Mouse (Mus musculus): ENCODE data around the gene Usp6nl.

Gene Usp6nl

GRCm38 (mm10) chr2:6482411-6482810 lies 159.9 kb downstream of the Usp6nl start:
- in situ Hi-C loops (cut with MboI; ENCODE audit: low pct_unique_long_range_greater_than_20kb in 1 of 2, low sequenced_read_pairs in 2 of 2, unreplicated experiment in 1 of 2), result no loop called here

- in situ Hi-C loops (cut with MboI; ENCODE audit: low pct_unique_long_range_greater_than_20kb in 1 of 2, low sequenced_read_pairs in 2 of 2, unreplicated experiment in 1 of 2), result no loop called here
Observed at GRCm38 (mm10) chr2:6483081-6483992, 160.9 kb downstream of the Usp6nl start.

GRCm38 (mm10) chr2:6484179-6484578 lies 161.7 kb downstream of the Usp6nl start:
- in situ Hi-C loops (cut with MboI; ENCODE audit: low pct_unique_long_range_greater_than_20kb in 1 of 2, low sequenced_read_pairs in 2 of 2, unreplicated experiment in 1 of 2), result no loop called here

GRCm38 (mm10) chr2:6487566-6488488 lies 165.4 kb downstream of the Usp6nl start:
- in situ Hi-C loops (cut with MboI; ENCODE audit: low pct_unique_long_range_greater_than_20kb in 1 of 2, low sequenced_read_pairs in 2 of 2, unreplicated experiment in 1 of 2), result no loop called here

GRCm38 (mm10) chr2:6488489-6489056 lies 166.1 kb downstream of the Usp6nl start:
- in situ Hi-C loops (cut with MboI; ENCODE audit: low pct_unique_long_range_greater_than_20kb in 1 of 2, low sequenced_read_pairs in 2 of 2, unreplicated experiment in 1 of 2), result no loop called here

GRCm38 (mm10) chr2:6490076-6490475 lies 167.6 kb downstream of the Usp6nl start:
- in situ Hi-C loops (cut with MboI; ENCODE audit: low pct_unique_long_range_greater_than_20kb in 1 of 2, low sequenced_read_pairs in 2 of 2, unreplicated experiment in 1 of 2), result no loop called here

- in situ Hi-C loops (cut with MboI; ENCODE audit: low pct_unique_long_range_greater_than_20kb in 1 of 2, low sequenced_read_pairs in 2 of 2, unreplicated experiment in 1 of 2), result no loop called here
Observed at GRCm38 (mm10) chr2:6490870-6491269, 168.4 kb downstream of the Usp6nl start.

GRCm38 (mm10) chr2:6493886-6494285 lies 171.4 kb downstream of the Usp6nl start:
- in situ Hi-C loops (cut with MboI; ENCODE audit: low pct_unique_long_range_greater_than_20kb in 1 of 2, low sequenced_read_pairs in 2 of 2, unreplicated experiment in 1 of 2), result no loop called here

All from mouse embryonic stem cell (cell line).